Mouse (Mus musculus): ENCODE measurements around the gene Cdc6. TPM values are rescaled to one million over a fixed set of nuclear protein-coding genes. Genes with fewer than 3 reads are reported as not detected.
A peak's percentile ranks its signal among the peaks of the same experiment; 100 is the strongest.

Gene Cdc6
- total and polyA plus RNA-seq, 3 experiments: 0.13 to 0.32 (median 0.14) TPM

DNA sequence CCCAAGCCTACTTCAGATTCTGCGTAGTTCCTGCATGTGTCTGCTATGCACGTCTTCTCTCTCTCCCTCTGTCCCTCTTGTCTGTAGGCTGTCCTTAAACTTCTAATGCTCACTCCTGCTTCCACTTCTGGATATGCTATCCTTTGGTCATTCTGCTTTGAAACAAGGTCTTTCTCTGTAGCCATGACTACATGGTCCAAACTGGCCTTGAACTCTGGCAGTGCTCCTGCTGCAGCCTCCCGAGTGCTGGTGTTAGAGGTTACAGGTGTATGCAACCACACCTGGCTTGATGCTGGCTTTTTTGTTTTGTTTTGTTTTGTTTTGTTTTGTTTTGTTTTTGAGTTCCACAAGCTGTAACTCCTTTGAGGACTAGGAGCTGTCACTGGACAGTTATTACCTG lies 26.8 kb downstream of the Cdc6 start:
- Histone ChIP-seq H3K4me1 (ENCODE audit: control insufficient read depth, insufficient read depth, low read length) (peaks cover 37% of the 10 kb centered on the region), H3K27me3 (ENCODE audit: control insufficient read depth, insufficient read depth, low read length) (no peaks in the 10 kb centered on the region), H3K79me2 (replicated peaks; ENCODE audit: control insufficient read depth, insufficient read depth, low read length) (no peaks in the 10 kb centered on the region), H3K36me3 (ENCODE audit: control insufficient read depth, insufficient read depth, low read length) (no peaks in the 10 kb centered on the region), H3K27ac (no peak overlapping the region), H3K4me3 (no peak overlapping the region), H3K9ac (ENCODE audit: low read depth, low read length) (no peak overlapping the region)
- 94% methylated on average over 3 of the region's 3 CpGs for WGBS
- no peak for DNase-seq
- intact Hi-C loops (cut with DNase I): no loop called here
- TF ChIP-seq POLR2A (IDR thresholded peaks at IDR 0.05; ENCODE audit: insufficient read depth, low read depth, low read length) (no peak), EP300 (IDR thresholded peaks at IDR 0.05; ENCODE audit: insufficient read depth, low read depth, low read length) (no peak), CTCF (IDR thresholded peaks at IDR 0.05) (no peak)

DNA sequence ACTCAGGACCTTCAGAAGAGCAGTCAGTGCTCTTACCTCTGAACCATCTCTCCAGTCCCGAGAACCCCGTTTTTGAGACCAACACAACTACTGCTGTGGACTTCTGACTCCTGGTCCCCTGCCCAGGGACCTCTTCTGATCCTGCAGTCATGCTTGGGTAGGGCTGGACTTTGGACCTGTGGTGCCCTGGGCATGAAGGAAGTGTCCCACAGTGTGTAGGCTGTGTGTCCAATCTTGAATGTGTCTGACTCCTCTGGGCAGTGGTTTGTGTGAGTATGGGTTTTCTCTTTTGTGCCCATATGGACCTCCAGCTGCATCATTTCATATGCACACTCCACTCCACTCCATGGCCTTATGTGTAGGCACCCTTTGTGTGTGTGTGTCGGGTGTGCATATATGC lies 27.5 kb downstream of the Cdc6 start:
- Histone ChIP-seq H3K79me2 (replicated peaks; ENCODE audit: control insufficient read depth, insufficient read depth, low read length) (no peaks in the 10 kb centered on the region), H3K4me3 (no peak overlapping the region), H3K27ac (no peak overlapping the region), H3K4me1 (ENCODE audit: control insufficient read depth, insufficient read depth, low read length) (peaks cover 36% of the 10 kb centered on the region), H3K36me3 (ENCODE audit: control insufficient read depth, insufficient read depth, low read length) (no peaks in the 10 kb centered on the region), H3K9ac (ENCODE audit: low read depth, low read length) (no peak overlapping the region), H3K27me3 (ENCODE audit: control insufficient read depth, insufficient read depth, low read length) (no peaks in the 10 kb centered on the region)
- no peak for TF ChIP-seq POLR2A (IDR thresholded peaks at IDR 0.05; ENCODE audit: insufficient read depth, low read depth, low read length)
- TF ChIP-seq EP300 (IDR thresholded peaks at IDR 0.05; ENCODE audit: insufficient read depth, low read depth, low read length): no peak
- TF ChIP-seq CTCF (IDR thresholded peaks at IDR 0.05): no peak
- intact Hi-C loops (cut with DNase I): no loop called here
- DNase-seq: no peak
- WGBS: 94% methylated on average over 3 of the region's 3 CpGs

DNA sequence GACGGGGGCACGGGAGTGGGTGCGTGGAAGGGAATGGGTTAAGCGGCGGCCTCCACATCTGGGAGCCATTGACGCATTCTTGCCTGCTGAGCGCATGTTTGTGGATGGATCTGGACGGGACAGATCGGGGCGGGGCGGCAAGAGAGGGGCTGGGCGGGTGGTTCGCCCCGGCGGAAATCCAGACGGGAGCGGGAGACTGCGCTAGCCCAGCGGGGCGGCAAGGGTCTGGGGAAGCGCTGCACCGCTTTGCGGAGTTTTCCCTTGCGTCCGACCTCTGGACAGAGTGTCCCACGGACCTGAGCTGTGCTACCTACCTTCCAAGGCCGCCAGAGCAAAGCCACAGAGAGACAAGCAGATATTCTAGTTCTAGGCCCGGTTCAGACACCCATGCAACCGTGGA lies 28.6 kb downstream of the Cdc6 start:
- intact Hi-C loops (cut with DNase I): loop anchor here (1.0 kb wide), 1 partner anchor 24 kb away; no protein-coding TSS in a partner anchor
- Histone ChIP-seq H3K9ac (ENCODE audit: low read depth, low read length) (peak overlapping the region; percentile 86), H3K79me2 (replicated peaks; ENCODE audit: control insufficient read depth, insufficient read depth, low read length) (0 out of 2 replicates have a peak, but pooled peaks cover 1% of the 10 kb centered on the region), H3K27me3 (ENCODE audit: control insufficient read depth, insufficient read depth, low read length) (no peaks in the 10 kb centered on the region), H3K4me3 (peak overlapping the region; percentile 61), H3K4me1 (ENCODE audit: control insufficient read depth, insufficient read depth, low read length) (peaks cover 37% of the 10 kb centered on the region), H3K36me3 (ENCODE audit: control insufficient read depth, insufficient read depth, low read length) (no peaks in the 10 kb centered on the region), H3K27ac (peak overlapping the region; percentile 94)
- DNase-seq: peak; percentile 87
- TF ChIP-seq EP300 (IDR thresholded peaks at IDR 0.05; ENCODE audit: insufficient read depth, low read depth, low read length) (0 out of 2 replicates have a peak, but pooled peaks have one; percentile 42), POLR2A (IDR thresholded peaks at IDR 0.05; ENCODE audit: insufficient read depth, low read depth, low read length) (peak; percentile 94), CTCF (IDR thresholded peaks at IDR 0.05) (no peak)
- 3% methylated on average over 29 of the region's 29 CpGs for WGBS

DNA sequence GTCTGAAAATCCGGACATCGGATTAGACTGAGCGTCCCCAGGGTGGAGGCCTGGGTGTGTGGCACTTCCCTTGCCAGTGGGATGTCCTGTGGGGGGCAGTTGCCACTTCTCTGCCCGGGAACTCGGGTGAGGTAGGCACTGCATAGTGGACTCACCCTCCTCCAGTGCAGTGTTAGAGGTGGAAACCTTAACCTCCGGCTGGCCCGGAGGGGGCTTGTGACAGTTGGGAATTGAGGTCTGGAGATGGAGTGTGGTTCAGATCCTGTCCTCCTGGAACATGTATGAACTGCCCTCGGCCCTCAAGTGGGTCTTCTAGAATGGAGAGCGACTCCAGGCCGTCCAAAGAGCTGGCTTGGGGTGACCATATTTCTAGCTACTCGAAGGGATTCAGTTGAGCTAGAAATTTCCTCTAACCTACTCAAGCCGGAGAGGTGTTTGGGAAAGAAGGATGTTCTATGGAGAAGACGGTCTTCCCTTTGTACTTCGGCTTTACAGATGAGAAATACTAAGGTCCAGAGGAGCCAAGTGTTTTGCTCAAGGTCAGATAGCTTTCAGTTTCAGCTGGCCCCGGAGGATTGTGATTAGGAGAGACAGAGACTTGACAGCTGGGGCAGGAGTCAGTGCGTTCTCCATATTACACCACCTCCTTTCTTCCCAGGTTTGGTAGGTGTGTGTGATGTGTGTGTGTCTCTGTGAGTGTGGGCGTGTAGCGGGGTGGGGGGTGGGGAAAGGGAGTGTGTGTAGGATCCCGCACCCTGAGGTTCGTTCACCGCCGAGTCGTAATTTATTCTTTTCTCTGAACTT lies 29.2 kb downstream of the Cdc6 start:
- H3K36me3 ChIP-seq (ENCODE audit: control insufficient read depth, insufficient read depth, low read length): no peaks in the 10 kb centered on the region
- DNase-seq: peak; percentile 55 to 62

DNA sequence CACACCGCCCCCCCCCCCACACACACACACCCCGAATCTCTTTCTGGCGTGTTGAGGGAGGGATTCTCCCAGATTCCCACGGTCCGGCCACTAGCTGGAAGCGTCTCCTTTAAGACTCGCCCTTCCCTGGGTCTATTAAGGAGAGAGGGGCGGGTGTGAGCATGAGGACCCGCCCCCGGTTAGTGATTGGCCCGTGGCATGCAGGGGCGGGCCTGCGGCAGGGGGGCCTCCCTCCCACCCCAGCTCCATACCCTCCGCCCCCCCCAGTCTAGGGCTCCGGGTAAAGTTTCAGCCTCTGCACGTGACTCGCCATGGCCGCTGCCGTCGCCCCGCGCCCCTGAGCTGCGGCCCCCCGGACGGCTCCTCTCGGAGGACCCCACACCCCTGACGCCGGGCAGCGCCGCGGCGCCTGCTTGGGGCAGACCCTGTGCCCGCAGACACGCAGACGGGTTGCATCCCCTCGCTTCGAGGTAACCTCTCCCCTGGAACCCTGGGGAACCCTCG lies 29.9 kb downstream of the Cdc6 start:
- WGBS: 1% methylated on average over 38 of the region's 38 CpGs
- Histone ChIP-seq H3K36me3 (ENCODE audit: control insufficient read depth, insufficient read depth, low read length) (no peaks in the 10 kb centered on the region), H3K4me3 (peak overlapping the region; percentile 61), H3K4me1 (ENCODE audit: control insufficient read depth, insufficient read depth, low read length) (peaks cover 33% of the 10 kb centered on the region), H3K79me2 (replicated peaks; ENCODE audit: control insufficient read depth, insufficient read depth, low read length) (0 out of 2 replicates have a peak, but pooled peaks cover 1% of the 10 kb centered on the region), H3K27ac (peak overlapping the region; percentile 94), H3K9ac (ENCODE audit: low read depth, low read length) (peak overlapping the region; percentile 88), H3K27me3 (ENCODE audit: control insufficient read depth, insufficient read depth, low read length) (no peaks in the 10 kb centered on the region)
- TF ChIP-seq POLR2A (IDR thresholded peaks at IDR 0.05; ENCODE audit: insufficient read depth, low read depth, low read length): peak; percentile 92
- TF ChIP-seq CTCF (IDR thresholded peaks at IDR 0.05): no peak
- TF ChIP-seq EP300 (IDR thresholded peaks at IDR 0.05; ENCODE audit: insufficient read depth, low read depth, low read length): 0 out of 2 replicates have a peak, but pooled peaks have one; percentile 79
- peak; percentile 92 to 95 for DNase-seq
- intact Hi-C loops (cut with DNase I): no loop called here

More for the DNA sequence above, 29.2 kb downstream of the Cdc6 start:
- peaks cover 31% of the 10 kb centered on the region for H3K4me1 ChIP-seq (ENCODE audit: control insufficient read depth, insufficient read depth, low read length)
- H3K27ac ChIP-seq: peak overlapping the region; percentile 94
- no peaks in the 10 kb centered on the region for H3K27me3 ChIP-seq (ENCODE audit: control insufficient read depth, insufficient read depth, low read length)
- 2% methylated on average over 23 of the region's 23 CpGs for WGBS
- peak overlapping the region; percentile 86 for H3K9ac ChIP-seq (ENCODE audit: low read depth, low read length)
- no peak for TF ChIP-seq POLR2A (IDR thresholded peaks at IDR 0.05; ENCODE audit: insufficient read depth, low read depth, low read length)
- TF ChIP-seq EP300 (IDR thresholded peaks at IDR 0.05; ENCODE audit: insufficient read depth, low read depth, low read length): no peak
- TF ChIP-seq CTCF (IDR thresholded peaks at IDR 0.05): no peak
- H3K79me2 ChIP-seq (replicated peaks; ENCODE audit: control insufficient read depth, insufficient read depth, low read length): 0 out of 2 replicates have a peak, but pooled peaks cover 1% of the 10 kb centered on the region
- H3K4me3 ChIP-seq: peak overlapping the region; percentile 61
- intact Hi-C loops (cut with DNase I): loop anchor here (1.0 kb wide), 1 partner anchor 23 kb away; no protein-coding TSS in a partner anchor

Measured in heart, adult 2 months (tissue).